Mouse (Mus musculus): ENCODE results near the gene Tas2r143. TPM values are rescaled to one million over a fixed set of nuclear protein-coding genes. Genes with fewer than 3 reads are reported as not detected.

The Tas2r143 gene
- total and polyA plus RNA-seq, 2 experiments from 2014 or later, result not detected

DNA sequence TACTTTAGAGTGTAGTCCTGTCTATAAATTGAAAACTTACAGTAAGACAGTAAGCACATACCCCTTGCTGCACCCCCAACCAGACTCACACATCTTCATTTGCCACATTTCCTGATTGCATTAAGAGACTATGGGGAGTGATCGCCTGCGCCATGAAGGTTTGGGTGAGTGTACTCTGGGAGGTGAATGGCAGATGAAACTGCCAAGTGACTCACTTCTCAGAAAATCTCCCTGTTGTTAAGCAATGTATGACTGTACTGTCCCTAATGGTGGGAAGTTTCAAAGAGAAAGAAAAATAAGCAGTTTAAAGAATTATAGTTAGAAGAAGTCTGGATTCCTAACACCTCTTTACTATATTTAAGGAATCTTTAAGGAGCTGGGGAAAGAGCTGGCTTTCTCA is 19.4 kb downstream of the Tas2r143 start:
- Histone ChIP-seq H3K27me3 (ENCODE audit: insufficient read depth, low read length) (no peaks in the 10 kb centered on the region), H3K36me3 (ENCODE audit: insufficient read depth, low read length) (no peaks in the 10 kb centered on the region), H3K4me1 (ENCODE audit: insufficient read depth, low read length) (no peaks in the 10 kb centered on the region), H3K27ac (no peak overlapping the region), H3K4me2 (ENCODE audit: low read depth, low read length) (no peak overlapping the region), H3K4me3 (ENCODE audit: low read length) (no peak overlapping the region), H3K9ac (replicated peaks; ENCODE audit: low read length) (no peak overlapping the region), H3K9me3 (ENCODE audit: low read length) (no peaks in the 10 kb centered on the region)
- 90% methylated on average over 2 of the region's 2 CpGs for WGBS
- no peak for DNase-seq (ENCODE audit: low spot score)
- ATAC-seq, result no peak
- no peak for TF ChIP-seq CTCF (IDR thresholded peaks at IDR 0.05; ENCODE audit: low read depth)

DNA sequence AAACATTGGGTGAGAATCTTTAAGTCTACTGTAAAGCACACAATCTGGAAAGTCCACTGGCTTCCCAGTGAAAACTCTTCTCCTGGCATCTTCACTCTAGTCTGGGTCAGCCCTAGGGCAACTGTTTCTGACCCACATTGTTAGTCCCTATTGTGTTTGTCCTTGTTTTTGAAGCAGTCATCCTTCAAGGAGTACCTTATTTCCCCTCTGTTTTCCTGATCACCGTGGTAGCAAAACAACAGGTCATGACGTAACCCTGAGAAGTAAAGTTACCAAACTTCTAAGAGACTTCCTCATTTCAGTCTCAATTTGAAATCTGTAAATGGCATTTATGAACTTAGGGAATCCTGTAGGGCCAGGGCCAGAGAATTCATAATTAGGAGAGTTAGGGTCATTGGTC is 21.4 kb downstream of the Tas2r143 start:
- no peak overlapping the region for H3K4me3 ChIP-seq (ENCODE audit: low read length)
- no peak overlapping the region for H3K27ac ChIP-seq
- no peaks in the 10 kb centered on the region for H3K27me3 ChIP-seq (ENCODE audit: insufficient read depth, low read length)
- H3K4me1 ChIP-seq (ENCODE audit: insufficient read depth, low read length), result no peaks in the 10 kb centered on the region
- no peak for TF ChIP-seq CTCF (IDR thresholded peaks at IDR 0.05; ENCODE audit: low read depth)
- ATAC-seq (no peak), DNase-seq (ENCODE audit: low spot score) (no peak)
- WGBS, result 71% methylated on average over 2 of the region's 2 CpGs
- H3K9ac ChIP-seq (replicated peaks; ENCODE audit: low read length), result no peak overlapping the region
- H3K9me3 ChIP-seq (ENCODE audit: low read length), result no peaks in the 10 kb centered on the region
- H3K4me2 ChIP-seq (ENCODE audit: low read depth, low read length), result no peak overlapping the region
- H3K36me3 ChIP-seq (ENCODE audit: insufficient read depth, low read length), result no peaks in the 10 kb centered on the region

DNA sequence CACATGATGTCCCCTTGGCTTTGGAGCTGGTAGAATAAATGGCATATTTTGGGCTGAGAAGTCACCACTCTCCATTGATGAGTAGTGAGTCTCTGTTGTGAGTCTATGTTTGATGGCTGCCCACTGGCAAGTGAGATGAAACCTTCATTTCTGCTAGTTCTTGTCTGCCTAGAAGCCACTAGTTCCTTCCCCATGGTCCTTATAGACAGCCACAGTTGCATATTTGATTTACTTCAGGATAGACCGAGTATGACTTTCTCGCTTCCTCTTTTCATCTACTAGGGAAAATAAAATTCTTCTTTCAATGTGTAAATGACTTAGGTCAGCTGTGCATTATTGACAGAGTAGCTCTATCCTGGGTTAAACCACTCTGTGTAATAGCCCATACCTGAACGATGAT is 24.4 kb downstream of the Tas2r143 start:
- ATAC-seq, result no peak
- H3K27me3 ChIP-seq (ENCODE audit: insufficient read depth, low read length), result no peaks in the 10 kb centered on the region
- H3K4me1 ChIP-seq (ENCODE audit: insufficient read depth, low read length), result no peaks in the 10 kb centered on the region

DNA sequence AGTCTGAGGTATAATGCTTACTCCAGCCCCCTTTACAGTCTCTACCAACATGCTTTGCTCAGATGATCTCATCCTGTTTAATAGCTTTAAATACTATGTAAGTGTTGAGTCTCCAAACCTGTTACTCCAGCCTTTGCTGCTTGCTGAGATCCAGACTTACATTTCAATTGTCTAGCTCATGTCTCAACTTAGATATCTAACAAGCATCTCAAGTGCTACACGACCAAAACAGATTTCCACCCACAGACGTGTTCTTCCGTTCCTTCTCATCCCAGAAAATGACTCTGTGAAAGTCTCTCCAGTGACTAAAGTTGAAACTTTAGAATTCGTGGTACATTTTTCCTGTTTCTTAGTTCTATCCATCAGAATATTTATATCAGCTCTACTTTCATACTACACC is 26.3 kb downstream of the Tas2r143 start:
- H3K27me3 ChIP-seq (ENCODE audit: insufficient read depth, low read length), result no peaks in the 10 kb centered on the region
- H3K27ac ChIP-seq, result no peak overlapping the region
- H3K9me3 ChIP-seq (ENCODE audit: low read length), result no peaks in the 10 kb centered on the region
- 85% methylated on average over 4 of the region's 4 CpGs for WGBS
- no peak for ATAC-seq
- no peaks in the 10 kb centered on the region for H3K36me3 ChIP-seq (ENCODE audit: insufficient read depth, low read length)
- no peak for DNase-seq (ENCODE audit: low spot score)
- H3K4me1 ChIP-seq (ENCODE audit: insufficient read depth, low read length), result no peaks in the 10 kb centered on the region
- no peak overlapping the region for H3K9ac ChIP-seq (replicated peaks; ENCODE audit: low read length)
- no peak overlapping the region for H3K4me3 ChIP-seq (ENCODE audit: low read length)
- no peak for TF ChIP-seq CTCF (IDR thresholded peaks at IDR 0.05; ENCODE audit: low read depth)
- no peak overlapping the region for H3K4me2 ChIP-seq (ENCODE audit: low read depth, low read length)

More for the DNA sequence above, 24.4 kb downstream of the Tas2r143 start:
- H3K9me3 ChIP-seq (ENCODE audit: low read length), result no peaks in the 10 kb centered on the region
- 97% methylated on average over 3 of the region's 3 CpGs for whole genome bisulfite sequencing
- no peak for DNase-seq (ENCODE audit: low spot score)
- no peak for TF ChIP-seq CTCF (IDR thresholded peaks at IDR 0.05; ENCODE audit: low read depth)
- H3K9ac ChIP-seq (replicated peaks; ENCODE audit: low read length), result no peak overlapping the region
- H3K36me3 ChIP-seq (ENCODE audit: insufficient read depth, low read length), result no peaks in the 10 kb centered on the region
- H3K27ac ChIP-seq, result no peak overlapping the region
- H3K4me3 ChIP-seq (ENCODE audit: low read length), result no peak overlapping the region
- H3K4me2 ChIP-seq (ENCODE audit: low read depth, low read length), result no peak overlapping the region

DNA sequence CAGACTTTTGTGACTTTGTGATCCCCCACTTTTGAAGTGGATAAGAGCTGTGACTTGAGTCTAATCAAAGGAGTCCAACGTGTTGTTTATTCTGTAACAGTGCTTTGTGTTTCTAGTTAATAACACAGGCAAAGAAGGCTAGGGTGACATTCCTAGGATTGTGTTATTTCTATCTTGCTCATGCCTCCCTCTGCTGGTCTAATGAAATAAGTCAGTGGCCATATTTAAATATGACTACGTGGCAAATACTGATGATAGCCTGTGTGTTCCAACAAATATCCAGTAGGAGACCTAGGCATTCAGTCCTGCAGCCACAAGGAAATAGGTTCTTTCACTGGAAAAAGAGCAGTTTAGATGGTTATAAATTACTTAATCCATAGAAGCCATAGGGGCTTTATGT is 33.5 kb downstream of the Tas2r143 start:
- Histone ChIP-seq H3K4me3 (ENCODE audit: low read length) (no peak overlapping the region), H3K4me2 (ENCODE audit: low read depth, low read length) (no peak overlapping the region), H3K4me1 (ENCODE audit: insufficient read depth, low read length) (no peaks in the 10 kb centered on the region), H3K27me3 (ENCODE audit: insufficient read depth, low read length) (no peaks in the 10 kb centered on the region), H3K27ac (no peak overlapping the region), H3K36me3 (ENCODE audit: insufficient read depth, low read length) (no peaks in the 10 kb centered on the region), H3K9me3 (ENCODE audit: low read length) (no peaks in the 10 kb centered on the region), H3K9ac (replicated peaks; ENCODE audit: low read length) (no peak overlapping the region)
- 64% methylated on average over 2 of the region's 2 CpGs for WGBS
- TF ChIP-seq CTCF (IDR thresholded peaks at IDR 0.05; ENCODE audit: low read depth), result no peak
- DNase-seq (ENCODE audit: low spot score) (no peak), ATAC-seq (no peak)

DNA sequence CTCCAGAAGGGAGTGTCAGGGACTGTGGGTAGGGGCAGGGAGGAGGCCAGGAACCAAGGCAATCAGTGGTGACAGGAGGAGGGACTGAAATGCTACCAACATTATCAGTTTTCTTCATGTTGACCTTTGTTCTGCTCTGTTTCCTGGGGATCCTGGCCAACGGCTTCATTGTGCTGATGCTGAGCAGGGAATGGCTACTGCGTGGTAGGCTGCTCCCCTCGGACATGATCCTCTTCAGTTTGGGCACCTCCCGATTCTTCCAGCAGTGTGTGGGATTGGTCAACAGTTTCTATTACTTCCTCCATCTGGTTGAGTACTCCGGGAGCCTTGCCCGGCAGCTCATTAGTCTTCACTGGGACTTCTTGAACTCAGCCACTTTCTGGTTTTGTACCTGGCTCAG is 34.4 kb downstream of the Tas2r143 start, which contains the start of gene Tas2r126:
Gene Tas2r126, plus strand, starts transcription at position 90 of the 400 bp plus-strand sequence.
- H3K27ac ChIP-seq, result no peak within 1 kb of the TSS
- no peak within 1 kb of the TSS for H3K4me2 ChIP-seq (ENCODE audit: low read depth, low read length)
- ATAC-seq (no peak), DNase-seq (ENCODE audit: low spot score) (no peak)
- TF ChIP-seq CTCF (IDR thresholded peaks at IDR 0.05; ENCODE audit: low read depth), result no peak
- no peaks in the 10 kb centered on the region for H3K27me3 ChIP-seq (ENCODE audit: insufficient read depth, low read length)
- no peaks in the 10 kb centered on the region for H3K4me1 ChIP-seq (ENCODE audit: insufficient read depth, low read length)
- no peaks in the 10 kb centered on the region for H3K9me3 ChIP-seq (ENCODE audit: low read length)
- H3K9ac ChIP-seq (replicated peaks; ENCODE audit: low read length), result no peak within 1 kb of the TSS
- H3K4me3 ChIP-seq (ENCODE audit: low read length), result no peak within 1 kb of the TSS
- WGBS, result 81% methylated on average over 6 of the region's 6 CpGs
- no peaks in the 10 kb centered on the region for H3K36me3 ChIP-seq (ENCODE audit: insufficient read depth, low read length)

DNA sequence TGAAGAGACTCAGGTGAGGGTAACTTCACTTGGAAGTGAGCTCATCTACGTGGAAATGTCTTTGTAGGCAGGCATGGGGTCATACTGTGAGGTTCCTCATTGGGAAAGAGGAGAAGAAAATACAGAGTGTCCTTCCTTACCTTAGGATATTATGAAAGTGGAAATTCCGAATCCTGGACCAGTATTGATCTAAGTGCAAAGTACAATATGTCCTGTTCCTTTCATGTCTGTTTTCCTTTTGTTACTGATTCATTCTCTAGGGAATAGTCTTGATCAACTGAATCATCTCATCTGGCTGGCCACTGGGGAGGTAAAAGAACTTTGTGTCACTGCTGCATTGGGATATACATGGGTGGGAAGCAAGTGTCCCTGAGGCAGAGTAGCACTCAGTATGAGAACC is 35.5 kb downstream of the Tas2r143 start:
- Histone ChIP-seq H3K4me2 (ENCODE audit: low read depth, low read length) (no peak overlapping the region), H3K27ac (no peak overlapping the region), H3K4me1 (ENCODE audit: insufficient read depth, low read length) (no peaks in the 10 kb centered on the region), H3K27me3 (ENCODE audit: insufficient read depth, low read length) (no peaks in the 10 kb centered on the region), H3K9ac (replicated peaks; ENCODE audit: low read length) (no peak overlapping the region), H3K4me3 (ENCODE audit: low read length) (no peak overlapping the region), H3K9me3 (ENCODE audit: low read length) (no peaks in the 10 kb centered on the region), H3K36me3 (ENCODE audit: insufficient read depth, low read length) (no peaks in the 10 kb centered on the region)
- WGBS, result 76% methylated on average over 2 of the region's 2 CpGs
- no peak for TF ChIP-seq CTCF (IDR thresholded peaks at IDR 0.05; ENCODE audit: low read depth)
- ATAC-seq, result no peak
- no peak for DNase-seq (ENCODE audit: low spot score)
